Mouse (Mus musculus): ENCODE results near the gene Gnai3.

- TF ChIP-seq CTCF (IDR thresholded peaks at IDR 0.05; ENCODE audit: borderline replicate concordance, control insufficient read depth, extremely low read depth, insufficient read depth, low read length, poor library complexity) (no peak), POLR2A (IDR thresholded peaks at IDR 0.05; ENCODE audit: control insufficient read depth, extremely low read depth, insufficient read depth, low read length, poor library complexity) (no peak)
Observed at GRCm38 (mm10) chr3:108139113-108139512, 6.8 kb downstream of the Gnai3 start.
